Mouse (Mus musculus) embryo, embryonic 10 days (tissue): Measurements from ENCODE around the gene Rnf212b.
A peak's percentile ranks its signal among the peaks of the same experiment; 100 is the strongest.

Experiments used
- DNase-seq: peaks from one replicate; pipeline ENCODE4 v3.0.0-alpha.2; 2015; ENCODE audit warnings: low spot score

The Rnf212b gene

GRCm38 (mm10) chr14:54874165-54874564 is 60.2 kb downstream of the Rnf212b start:
- no peak for DNase-seq

GRCm38 (mm10) chr14:54875844-54876538 is 62.0 kb downstream of the Rnf212b start:
- peak; percentile 51 for DNase-seq

GRCm38 (mm10) chr14:54876539-54877047 is 62.7 kb downstream of the Rnf212b start:
- DNase-seq = peak; percentile 93

GRCm38 (mm10) chr14:54877048-54877715 is 63.2 kb downstream of the Rnf212b start, which contains the start of gene Ppp1r3e:
Gene Ppp1r3e, minus strand, starts transcription at chr14:54877550.
- DNase-seq = peak; percentile 65

GRCm38 (mm10) chr14:54883154-54884021 is 69.4 kb downstream of the Rnf212b start, which contains the start of the genes Bcl2l2 and Gm20521:
Gene Bcl2l2, plus strand, starts transcription at chr14:54883377.
Gene Gm20521, plus strand, starts transcription at chr14:54883441.
- DNase-seq = peak; percentile 82

GRCm38 (mm10) chr14:54884022-54884712 is 70.2 kb downstream of the Rnf212b start:
- no peak for DNase-seq

- DNase-seq = no peak
Observed at GRCm38 (mm10) chr14:54885309-54885708, 71.4 kb downstream of the Rnf212b start.

GRCm38 (mm10) chr14:54892200-54892599 is 78.3 kb downstream of the Rnf212b start, which contains the start of gene Pabpn1:
Gene Pabpn1, plus strand, starts transcription at chr14:54892500.
- DNase-seq = no peak

GRCm38 (mm10) chr14:54893651-54894181 is 79.8 kb downstream of the Rnf212b start:
- peak; percentile 99 for DNase-seq

- DNase-seq = peak; percentile 62
Observed at GRCm38 (mm10) chr14:54894296-54895151, 80.6 kb downstream of the Rnf212b start.

- no peak for DNase-seq
Observed at GRCm38 (mm10) chr14:54897445-54897844, 83.5 kb downstream of the Rnf212b start.

GRCm38 (mm10) chr14:54900383-54900782 is 86.4 kb downstream of the Rnf212b start:
- peak; percentile 91 for DNase-seq

GRCm38 (mm10) chr14:54903641-54904040 is 89.7 kb downstream of the Rnf212b start:
- DNase-seq = no peak
